Mouse (Mus musculus): Measurements from ENCODE around the gene Cdkn2a. TPM values are rescaled to one million over a fixed set of nuclear protein-coding genes. Genes with fewer than 3 reads are reported as not detected.

Cdkn2a gene
- polyA plus RNA-seq (2015; fragmentation: Nextera tagmentation; extraction: Ambion mirVana), result not detected in 2 replicates

DNA sequence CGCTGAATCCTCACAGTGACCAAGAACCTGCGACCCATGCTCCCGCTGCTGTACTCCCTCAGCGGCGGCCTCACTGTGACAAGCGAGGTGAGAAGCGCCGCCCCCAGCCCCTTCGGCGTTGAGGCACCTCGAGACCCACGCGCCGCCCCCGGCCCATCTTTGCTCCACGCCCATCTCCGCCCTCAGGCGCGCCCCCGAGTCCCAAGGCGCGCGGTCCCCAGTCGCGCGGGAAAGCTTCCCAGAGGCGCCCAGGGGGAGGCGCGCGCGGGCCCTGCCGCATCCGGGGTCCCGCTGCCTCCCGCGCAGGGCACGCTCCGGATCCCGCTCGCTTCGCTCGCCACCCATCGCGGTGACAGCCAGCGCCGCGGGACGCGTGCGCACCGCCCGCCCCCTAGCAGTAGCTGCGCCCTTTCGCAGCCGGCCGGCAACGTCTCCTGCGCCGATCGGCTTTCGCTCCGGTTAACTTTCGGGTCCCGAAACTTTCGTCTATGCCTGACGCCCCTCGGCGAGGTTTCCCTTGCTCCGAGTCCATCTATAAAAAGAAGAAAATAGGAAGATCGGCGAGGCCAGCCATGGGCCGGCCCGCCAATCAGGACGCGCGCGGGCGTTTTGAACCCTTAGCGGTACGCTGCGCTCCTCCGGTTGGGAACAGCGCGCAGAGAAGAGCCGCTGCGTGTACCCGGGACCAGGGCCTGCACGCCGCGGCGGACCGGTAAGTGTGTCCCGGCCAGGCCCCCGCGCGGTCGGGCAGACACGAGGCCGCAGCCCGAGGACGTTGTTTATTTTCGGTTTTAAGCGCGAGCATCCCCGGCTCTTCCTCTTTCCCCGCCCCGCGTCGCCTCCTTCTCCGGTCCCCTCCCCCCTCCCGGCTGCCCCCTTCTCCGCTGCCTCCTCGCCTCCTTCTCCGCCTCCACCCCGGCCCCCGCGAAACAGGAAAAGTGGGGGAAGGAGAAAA is at the start of gene Cdkn2a:
Cdkn2a (minus strand) TSS at position 168 of the 955 bp plus-strand sequence.
- peaks cover 88% of the 10 kb centered on the region for H3K27me3 ChIP-seq
- peak; percentile 87 for ATAC-seq (ENCODE audit: low FRiP score, low read depth)
- no peaks in the 10 kb centered on the region for H3K36me3 ChIP-seq
- no peak within 1 kb of the TSS for H3K27ac ChIP-seq (replicated peaks)
- peaks cover 15% of the 10 kb centered on the region for H3K4me1 ChIP-seq (replicated peaks)
- WGBS, result under 1% methylated on average over 103 of the region's 117 CpGs
- H3K9me3 ChIP-seq, result no peaks in the 10 kb centered on the region
- peak within 1 kb of the TSS; percentile 49 for H3K4me3 ChIP-seq
- peak within 1 kb of the TSS; percentile 94 for H3K4me2 ChIP-seq
- H3K9ac ChIP-seq, result peak within 1 kb of the TSS; percentile 32

DNA sequence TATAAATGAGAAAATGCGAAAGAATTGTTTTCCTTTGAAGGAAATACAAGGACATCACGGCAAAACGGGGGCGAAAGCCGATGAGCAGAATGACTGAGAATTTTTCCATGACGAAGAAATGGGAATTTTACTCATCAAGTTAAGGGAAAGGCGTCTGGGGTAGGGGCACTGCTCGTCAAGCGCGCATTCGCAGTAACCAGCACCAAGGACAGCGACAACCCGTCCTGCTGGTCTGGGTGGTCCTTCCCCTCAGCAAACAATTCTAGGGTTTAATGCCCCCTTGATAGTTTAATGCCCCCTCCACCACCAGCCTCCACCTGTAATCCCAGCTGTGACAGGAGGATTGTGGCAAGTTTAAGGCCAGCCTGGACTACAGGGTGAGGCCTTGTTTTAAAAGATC is 19.0 kb upstream of the Cdkn2a start:
- peaks cover 7% of the 10 kb centered on the region for H3K4me1 ChIP-seq (replicated peaks)
- H3K4me2 ChIP-seq, result no peak overlapping the region
- H3K4me3 ChIP-seq, result no peak overlapping the region
- no peak overlapping the region for H3K9ac ChIP-seq
- no peaks in the 10 kb centered on the region for H3K36me3 ChIP-seq
- ATAC-seq (ENCODE audit: low FRiP score, low read depth), result no peak
- WGBS, result 22% methylated on average over 13 of the region's 13 CpGs
- no peaks in the 10 kb centered on the region for H3K9me3 ChIP-seq
- H3K27ac ChIP-seq (replicated peaks), result no peak overlapping the region
- H3K27me3 ChIP-seq, result peaks cover 60% of the 10 kb centered on the region

DNA sequence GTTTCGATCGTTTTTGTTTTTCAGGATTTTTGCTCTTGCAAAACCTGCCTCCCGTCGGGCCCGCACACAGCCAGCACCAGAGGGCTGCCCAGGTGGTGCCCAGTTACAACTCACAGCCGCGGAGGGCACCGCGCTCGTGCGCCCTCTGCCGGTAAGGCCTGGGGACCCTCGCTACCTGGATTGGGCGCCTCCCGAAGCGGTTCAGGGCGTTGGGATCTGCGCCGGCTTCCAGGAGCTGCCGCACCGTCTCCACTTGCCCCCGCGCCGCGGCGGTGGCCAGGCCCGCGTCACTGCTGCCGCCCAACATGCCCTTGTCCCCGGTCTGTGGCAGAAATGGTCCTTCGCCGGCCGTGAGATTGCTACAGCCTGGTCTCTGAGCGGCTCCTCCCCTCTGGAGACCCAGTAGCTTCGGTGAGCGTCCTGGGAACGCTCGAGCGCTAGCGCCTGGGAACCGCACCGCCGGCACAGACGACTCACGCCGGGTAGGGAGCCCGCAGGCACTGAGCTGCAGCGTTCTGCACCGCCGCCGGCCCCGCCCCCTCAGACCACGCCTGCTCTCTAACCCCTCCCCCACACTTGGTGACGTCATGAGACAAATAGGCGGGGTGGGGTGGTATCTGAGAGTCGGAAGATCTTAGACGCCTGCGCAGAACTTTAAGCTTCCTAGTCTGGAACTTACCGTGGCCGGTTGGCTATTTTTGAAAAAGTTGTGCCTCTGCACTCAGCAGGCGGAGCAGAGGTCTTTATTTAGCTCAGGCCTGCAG is 16.2 kb upstream of the Cdkn2a start, which contains the start of gene Cdkn2b:
Cdkn2b (minus strand) TSS at position 549 of the 764 bp plus-strand sequence.
- Histone ChIP-seq H3K4me3 (peak within 1 kb of the TSS; percentile 41), H3K9me3 (no peaks in the 10 kb centered on the region), H3K9ac (no peak within 1 kb of the TSS), H3K36me3 (no peaks in the 10 kb centered on the region), H3K27ac (replicated peaks) (no peak within 1 kb of the TSS), H3K4me2 (peak within 1 kb of the TSS; percentile 80), H3K4me1 (replicated peaks) (peaks cover 7% of the 10 kb centered on the region), H3K27me3 (peaks cover 87% of the 10 kb centered on the region)
- under 1% methylated on average over 61 of the region's 61 CpGs for WGBS
- peak; percentile 91 for ATAC-seq (ENCODE audit: low FRiP score, low read depth)

- peaks cover 92% of the 10 kb centered on the region for H3K27me3 ChIP-seq
- ATAC-seq (ENCODE audit: low FRiP score, low read depth), result no peak
- H3K4me2 ChIP-seq, result peak overlapping the region; percentile 80
- H3K36me3 ChIP-seq, result no peaks in the 10 kb centered on the region
- no peak overlapping the region for H3K9ac ChIP-seq
- H3K9me3 ChIP-seq, result no peaks in the 10 kb centered on the region
- H3K27ac ChIP-seq (replicated peaks), result no peak overlapping the region
- peak overlapping the region; percentile 41; the same call in 1 of the 2 replicates for H3K4me3 ChIP-seq
- peaks cover 7% of the 10 kb centered on the region for H3K4me1 ChIP-seq (replicated peaks)
- 1% methylated on average over 11 of the region's 11 CpGs for WGBS
Measured at GRCm38 (mm10) chr4:89309996-89310395, 15.5 kb upstream of the Cdkn2a start.

GRCm38 (mm10) chr4:89308001-89308400 is 13.5 kb upstream of the Cdkn2a start:
- H3K4me3 ChIP-seq, result no peak overlapping the region
- 12% methylated on average over 3 of the region's 3 CpGs for WGBS

GRCm38 (mm10) chr4:89306798-89307365 is 12.4 kb upstream of the Cdkn2a start:
- WGBS, result 2% methylated on average over 25 of the region's 25 CpGs
- H3K4me3 ChIP-seq, result no peak overlapping the region
- ATAC-seq (ENCODE audit: low FRiP score, low read depth), result no peak
- peaks cover 7% of the 10 kb centered on the region for H3K4me1 ChIP-seq (replicated peaks)
- H3K27me3 ChIP-seq, result peaks cover 93% of the 10 kb centered on the region
- no peak overlapping the region for H3K9ac ChIP-seq
- no peaks in the 10 kb centered on the region for H3K36me3 ChIP-seq
- H3K9me3 ChIP-seq, result no peaks in the 10 kb centered on the region
- H3K4me2 ChIP-seq, result no peak overlapping the region
- H3K27ac ChIP-seq (replicated peaks), result no peak overlapping the region

More at GRCm38 (mm10) chr4:89308001-89308400, 13.5 kb upstream of the Cdkn2a start:
- peaks cover 93% of the 10 kb centered on the region for H3K27me3 ChIP-seq
- no peak for ATAC-seq (ENCODE audit: low FRiP score, low read depth)
- H3K9me3 ChIP-seq, result no peaks in the 10 kb centered on the region
- H3K9ac ChIP-seq, result no peak overlapping the region
- peaks cover 7% of the 10 kb centered on the region for H3K4me1 ChIP-seq (replicated peaks)
- H3K36me3 ChIP-seq, result no peaks in the 10 kb centered on the region
- H3K27ac ChIP-seq (replicated peaks), result no peak overlapping the region
- H3K4me2 ChIP-seq, result no peak overlapping the region

DNA sequence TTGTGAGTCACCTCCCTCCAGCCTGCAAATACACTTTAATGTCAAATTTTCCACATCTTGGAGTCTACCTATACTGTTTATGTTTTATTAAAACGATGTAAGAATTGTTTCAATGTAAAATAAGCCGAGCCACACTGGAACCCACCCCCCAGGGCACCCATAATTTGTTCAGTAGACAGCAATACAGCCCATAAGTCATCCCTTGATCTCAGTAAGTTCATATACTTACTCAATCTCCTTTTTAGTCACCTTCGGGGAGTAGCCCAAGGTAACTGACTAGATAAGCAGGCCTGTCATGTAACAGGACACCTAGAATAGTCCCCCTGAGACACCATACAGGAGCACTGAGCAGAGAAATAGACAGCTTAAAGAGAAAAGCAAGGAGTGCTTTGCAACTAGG is 11.2 kb upstream of the Cdkn2a start:
- Histone ChIP-seq H3K9me3 (no peaks in the 10 kb centered on the region), H3K4me3 (no peak overlapping the region), H3K4me2 (no peak overlapping the region), H3K27ac (replicated peaks) (no peak overlapping the region), H3K36me3 (no peaks in the 10 kb centered on the region), H3K4me1 (replicated peaks) (peaks cover 4% of the 10 kb centered on the region), H3K9ac (no peak overlapping the region), H3K27me3 (peaks cover 89% of the 10 kb centered on the region)
- 4% methylated on average over 3 of the region's 3 CpGs for WGBS
- ATAC-seq (ENCODE audit: low FRiP score, low read depth), result no peak

- H3K36me3 ChIP-seq, result no peaks in the 10 kb centered on the region
- peaks cover 89% of the 10 kb centered on the region for H3K27me3 ChIP-seq
- H3K9me3 ChIP-seq, result no peaks in the 10 kb centered on the region
- no peak for ATAC-seq (ENCODE audit: low FRiP score, low read depth)
- no peak overlapping the region for H3K4me3 ChIP-seq
- H3K27ac ChIP-seq (replicated peaks), result no peak overlapping the region
- no peak overlapping the region for H3K4me2 ChIP-seq
- H3K4me1 ChIP-seq (replicated peaks), result no peaks in the 10 kb centered on the region
- H3K9ac ChIP-seq, result no peak overlapping the region
- under 1% methylated on average over 14 of the region's 14 CpGs for WGBS
Measured at GRCm38 (mm10) chr4:89303281-89303995, 9.0 kb upstream of the Cdkn2a start.

DNA sequence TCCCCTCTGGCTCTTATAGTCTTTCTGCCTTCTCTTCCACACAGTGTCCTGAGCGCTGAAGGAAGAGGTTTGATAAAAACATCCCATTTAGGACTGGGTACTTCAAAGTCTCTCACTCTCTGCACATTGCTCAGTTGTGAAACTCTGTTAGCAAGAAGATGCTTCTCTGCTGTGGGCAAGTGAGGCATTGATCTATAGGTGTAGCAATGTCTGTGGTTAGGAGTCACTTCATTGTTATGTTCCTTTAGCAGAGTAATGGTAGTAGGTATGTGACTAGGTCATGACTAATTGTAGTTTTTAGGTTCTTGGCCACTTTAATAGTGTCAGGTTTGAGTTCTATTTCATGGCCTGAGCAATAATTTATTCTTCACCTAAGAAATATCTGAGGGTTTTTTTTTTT is 7.7 kb upstream of the Cdkn2a start:
- ATAC-seq (ENCODE audit: low FRiP score, low read depth), result no peak
- no peaks in the 10 kb centered on the region for H3K36me3 ChIP-seq
- no peak overlapping the region for H3K4me2 ChIP-seq
- no peaks in the 10 kb centered on the region for H3K9me3 ChIP-seq
- H3K4me1 ChIP-seq (replicated peaks), result no peaks in the 10 kb centered on the region
- 0% methylated on average over 1 of the region's 1 CpGs for WGBS
- H3K27ac ChIP-seq (replicated peaks), result no peak overlapping the region
- H3K4me3 ChIP-seq, result no peak overlapping the region
- H3K9ac ChIP-seq, result no peak overlapping the region
- H3K27me3 ChIP-seq, result peaks cover 86% of the 10 kb centered on the region

DNA sequence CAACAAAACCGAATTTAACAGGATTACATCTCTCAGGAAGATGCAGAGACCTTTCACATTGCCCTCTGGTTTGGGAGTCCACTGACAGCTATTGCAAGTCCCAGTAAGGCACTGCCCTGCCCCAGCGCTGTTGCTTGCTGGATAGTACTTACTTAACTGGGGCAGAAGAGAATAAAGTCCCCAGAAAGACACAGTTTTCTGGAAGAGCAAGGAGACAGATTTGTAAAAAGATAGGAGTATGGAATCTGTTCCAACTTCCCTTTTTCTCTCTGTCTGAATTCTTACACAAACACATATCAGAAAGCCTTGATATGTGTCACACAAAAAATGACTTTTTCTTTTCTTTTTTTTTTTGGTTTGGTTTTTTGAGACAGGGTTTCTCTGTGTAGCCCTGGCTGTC is 5.3 kb upstream of the Cdkn2a start:
- peaks cover 7% of the 10 kb centered on the region for H3K4me1 ChIP-seq (replicated peaks)
- ATAC-seq (ENCODE audit: low FRiP score, low read depth), result no peak
- H3K36me3 ChIP-seq, result no peaks in the 10 kb centered on the region
- H3K9ac ChIP-seq, result no peak overlapping the region
- H3K9me3 ChIP-seq, result no peaks in the 10 kb centered on the region
- WGBS, result 3% methylated on average over 2 of the region's 2 CpGs
- peaks cover 86% of the 10 kb centered on the region for H3K27me3 ChIP-seq
- H3K4me2 ChIP-seq, result no peak overlapping the region
- H3K4me3 ChIP-seq, result no peak overlapping the region
- H3K27ac ChIP-seq (replicated peaks), result no peak overlapping the region

DNA sequence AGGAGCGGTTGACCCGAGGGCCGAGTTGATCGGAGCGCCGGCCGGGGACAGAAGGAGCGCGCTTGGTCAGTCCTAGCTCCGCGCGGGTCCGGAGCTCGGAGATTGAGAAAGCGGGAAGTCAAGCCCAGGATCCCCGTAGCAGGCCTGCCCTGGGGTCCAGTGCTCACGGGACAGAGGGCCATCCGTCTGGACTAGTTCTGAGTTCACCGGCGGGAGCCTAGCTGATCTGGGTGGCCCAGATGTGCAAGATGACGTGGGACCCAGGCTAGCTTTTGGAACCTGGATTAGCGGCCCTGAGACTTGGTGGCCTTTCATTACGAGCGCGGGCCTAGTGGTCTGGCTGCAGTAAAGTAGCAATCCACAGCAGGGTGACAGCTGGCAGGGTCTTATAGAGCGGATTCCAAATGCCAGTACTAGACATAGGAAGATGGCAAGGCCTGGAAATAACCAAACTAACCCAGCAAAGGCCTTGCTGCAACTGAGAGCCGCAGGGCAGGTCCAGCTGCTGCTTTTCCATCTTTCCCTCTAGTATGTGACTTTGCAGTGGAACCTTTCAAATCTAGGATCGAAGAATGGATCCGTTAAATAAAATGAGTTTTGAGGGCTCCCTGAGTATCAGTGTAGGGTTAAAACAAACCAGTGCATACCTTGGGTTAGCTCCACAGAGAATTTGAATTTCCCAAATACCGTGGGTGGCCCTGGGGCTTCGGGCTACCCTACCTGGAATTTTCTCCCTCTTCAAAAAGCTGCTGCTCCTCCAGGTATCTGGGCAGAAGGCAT is 1.2 kb upstream of the Cdkn2a start:
- 2% methylated on average over 31 of the region's 31 CpGs for WGBS
- H3K36me3 ChIP-seq, result no peaks in the 10 kb centered on the region
- no peaks in the 10 kb centered on the region for H3K9me3 ChIP-seq
- H3K4me2 ChIP-seq, result peak overlapping the region; percentile 94
- H3K4me3 ChIP-seq, result peak overlapping the region; percentile 49
- peaks cover 88% of the 10 kb centered on the region for H3K27me3 ChIP-seq
- no peak overlapping the region for H3K27ac ChIP-seq (replicated peaks)
- H3K4me1 ChIP-seq (replicated peaks), result peaks cover 15% of the 10 kb centered on the region
- ATAC-seq (ENCODE audit: low FRiP score, low read depth), result peak; percentile 60
- no peak overlapping the region for H3K9ac ChIP-seq

Measured in hindbrain, embryonic 15.5 days (tissue).